Mouse (Mus musculus) pancreas, adult 10 weeks (tissue): Measurements from ENCODE around the gene Bola1. TPM values are rescaled to one million over a fixed set of nuclear protein-coding genes. Genes with fewer than 3 reads are reported as not detected.

Experiments used
- polyA plus RNA-seq: library from polyadenylated mRNA; stranded (reverse); fragments of 350-450 nt; fragmentation: Illumina TruSeq; extraction: RNeasy Lipid Tissue Mini Kit (QIAGEN cat#74804); gene quantifications from one replicate; pipeline ENCODE4 v1.2.3, GENCODE M21; 2015; ENCODE audit warnings: low read depth, low replicate concordance; ENCODE audit not compliant: insufficient read depth

Gene Bola1
- 9.0 TPM for polyA plus RNA-seq

DNA sequence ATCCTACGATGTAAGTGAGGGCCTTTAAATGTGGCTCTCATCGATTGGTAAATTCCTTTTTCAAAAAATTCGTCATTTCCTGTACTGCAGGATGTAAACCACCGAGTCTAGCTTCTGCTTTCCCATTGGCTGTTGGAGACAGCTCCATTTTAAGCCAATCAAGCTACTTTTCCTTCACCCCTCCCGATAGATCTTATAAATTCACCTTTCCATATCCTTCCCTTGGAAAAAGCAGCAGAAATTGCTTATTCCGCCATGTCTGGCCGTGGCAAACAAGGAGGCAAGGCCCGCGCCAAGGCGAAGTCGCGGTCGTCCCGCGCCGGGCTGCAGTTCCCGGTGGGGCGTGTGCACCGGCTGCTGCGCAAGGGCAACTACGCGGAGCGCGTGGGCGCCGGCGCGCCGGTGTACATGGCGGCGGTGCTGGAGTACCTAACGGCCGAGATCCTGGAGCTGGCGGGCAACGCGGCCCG, at the start of gene Bola1, which contains the start of gene Hist2h2ab:
Bola1 (minus strand) TSS at position 49 of the 470 bp plus-strand sequence.
Hist2h2ab (plus strand) TSS at position 205 of the 470 bp plus-strand sequence.

DNA sequence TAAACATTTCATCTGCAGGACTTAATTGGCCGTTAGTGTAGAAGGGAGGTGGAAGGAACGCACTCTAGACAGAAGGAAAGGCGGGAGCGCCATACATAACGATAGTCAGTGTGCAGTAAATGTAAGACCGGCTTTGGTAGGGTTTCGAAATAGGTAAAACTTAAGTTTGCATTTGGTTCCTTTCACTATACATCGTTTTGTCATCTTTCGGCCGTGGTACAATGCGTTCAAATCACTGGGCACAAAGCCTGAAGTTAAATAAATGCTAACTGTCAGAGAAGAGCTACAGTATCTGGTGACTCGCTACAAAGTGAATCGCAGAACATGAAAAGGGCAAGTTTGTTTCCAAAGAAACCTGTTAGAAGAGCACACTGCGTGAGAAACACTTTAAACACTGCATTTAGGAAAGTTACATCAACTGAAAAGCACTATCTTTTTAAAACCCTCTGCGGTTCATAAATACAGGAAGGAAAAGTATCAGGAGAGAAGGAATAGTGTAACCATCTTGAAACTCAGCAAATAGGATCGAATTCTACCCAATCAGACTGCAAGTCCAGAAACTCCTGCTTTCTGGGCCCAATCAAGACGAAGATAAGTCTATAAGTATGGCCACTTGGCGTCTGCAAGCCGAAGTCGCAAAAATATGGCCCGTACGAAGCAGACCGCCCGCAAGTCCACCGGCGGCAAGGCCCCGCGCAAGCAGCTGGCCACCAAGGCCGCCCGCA, 48.7 kb upstream of the Bola1 start, which contains the start of gene Hist2h3b:
Hist2h3b (plus strand) TSS at position 604 of the 725 bp plus-strand sequence.

DNA sequence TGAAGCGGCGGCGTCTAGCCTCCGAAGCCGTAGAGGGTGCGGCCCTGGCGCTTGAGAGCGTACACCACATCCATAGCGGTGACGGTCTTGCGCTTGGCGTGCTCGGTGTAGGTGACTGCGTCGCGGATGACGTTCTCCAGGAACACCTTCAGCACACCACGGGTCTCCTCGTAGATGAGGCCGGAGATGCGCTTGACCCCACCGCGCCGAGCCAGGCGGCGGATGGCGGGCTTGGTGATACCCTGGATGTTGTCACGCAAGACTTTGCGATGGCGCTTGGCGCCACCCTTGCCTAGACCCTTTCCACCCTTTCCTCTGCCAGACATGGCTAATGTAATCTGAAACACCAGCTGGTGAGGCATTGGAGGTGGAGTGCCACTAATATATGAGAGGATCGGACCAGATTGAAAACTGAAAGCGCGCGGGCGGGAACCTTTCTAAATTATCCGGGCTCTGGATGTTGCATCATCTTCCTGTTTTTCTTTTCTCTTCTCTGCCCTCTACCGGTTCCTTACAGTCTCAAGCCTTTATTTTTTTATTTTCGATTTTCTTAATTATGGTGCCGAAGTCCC, 43.6 kb upstream of the Bola1 start, which contains the start of gene Hist2h4:
Hist2h4 (minus strand) TSS at position 333 of the 572 bp plus-strand sequence.

DNA sequence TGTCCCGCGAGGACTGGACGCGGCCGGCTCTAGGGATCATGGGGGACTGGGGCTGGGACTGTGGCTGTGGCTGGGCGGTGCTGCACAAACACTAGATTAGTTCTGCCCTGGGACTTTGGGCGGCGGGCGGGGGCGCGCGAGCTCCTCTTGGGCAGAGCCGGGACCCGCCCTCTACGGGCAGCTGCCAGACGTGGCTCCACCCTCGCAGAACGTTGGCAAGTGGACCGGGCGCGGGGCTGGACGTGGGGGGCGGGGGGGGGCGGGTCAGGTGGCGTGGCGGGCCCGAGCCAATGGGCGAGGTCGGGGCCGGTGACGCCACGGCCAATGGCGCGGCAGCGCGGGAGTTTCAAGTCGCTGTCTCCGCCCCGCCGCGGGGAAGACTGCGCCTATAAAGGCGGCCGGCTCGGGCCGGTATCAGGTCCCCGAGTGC, 26.9 kb upstream of the Bola1 start, which contains the start of gene Hist2h3c1:
Hist2h3c1 (plus strand) TSS at position 259 of the 430 bp plus-strand sequence.

DNA sequence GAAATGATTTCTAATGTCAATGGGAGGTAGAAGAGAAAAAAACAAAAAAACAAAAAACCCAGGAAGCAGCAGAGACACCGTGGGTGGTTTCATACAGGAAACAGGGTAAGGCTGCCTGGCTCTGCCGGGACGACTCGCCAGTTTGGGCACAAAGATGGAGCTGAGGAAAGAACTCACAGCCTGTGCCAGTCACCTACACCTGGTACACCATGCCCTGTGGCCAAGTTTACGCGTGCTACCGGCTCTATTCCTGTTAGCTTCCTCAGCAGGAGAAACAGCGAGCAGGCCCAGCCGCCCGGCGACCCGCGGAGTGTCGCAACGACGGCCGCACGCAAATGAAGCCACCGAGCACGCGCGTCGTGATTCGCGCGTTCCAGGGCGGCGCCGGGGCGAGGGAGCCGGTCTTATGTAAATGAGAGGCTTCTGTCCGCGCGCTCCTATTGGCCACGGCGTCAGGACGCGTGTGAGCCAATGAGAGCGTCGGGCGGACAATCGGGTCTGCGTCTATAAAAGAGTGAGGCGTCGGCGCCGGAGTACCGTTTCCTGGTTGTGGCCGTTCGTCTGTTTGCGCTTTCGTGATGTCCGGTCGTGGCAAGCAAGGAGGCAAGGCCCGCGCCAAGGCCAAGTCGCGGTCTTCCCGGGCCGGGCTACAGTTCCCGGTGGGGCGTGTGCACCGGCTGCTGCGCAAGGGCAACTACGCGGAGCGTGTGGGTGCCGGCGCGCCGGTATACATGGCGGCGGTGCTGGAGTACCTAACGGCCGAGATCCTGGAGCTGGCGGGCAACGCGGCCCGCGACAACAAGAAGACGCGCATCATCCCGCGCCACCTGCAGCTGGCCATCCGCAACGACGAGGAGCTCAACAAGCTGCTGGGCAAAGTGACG, 25.7 kb upstream of the Bola1 start, which contains the start of gene Hist2h2aa1:
Hist2h2aa1 (plus strand) TSS at position 495 of the 884 bp plus-strand sequence.

DNA sequence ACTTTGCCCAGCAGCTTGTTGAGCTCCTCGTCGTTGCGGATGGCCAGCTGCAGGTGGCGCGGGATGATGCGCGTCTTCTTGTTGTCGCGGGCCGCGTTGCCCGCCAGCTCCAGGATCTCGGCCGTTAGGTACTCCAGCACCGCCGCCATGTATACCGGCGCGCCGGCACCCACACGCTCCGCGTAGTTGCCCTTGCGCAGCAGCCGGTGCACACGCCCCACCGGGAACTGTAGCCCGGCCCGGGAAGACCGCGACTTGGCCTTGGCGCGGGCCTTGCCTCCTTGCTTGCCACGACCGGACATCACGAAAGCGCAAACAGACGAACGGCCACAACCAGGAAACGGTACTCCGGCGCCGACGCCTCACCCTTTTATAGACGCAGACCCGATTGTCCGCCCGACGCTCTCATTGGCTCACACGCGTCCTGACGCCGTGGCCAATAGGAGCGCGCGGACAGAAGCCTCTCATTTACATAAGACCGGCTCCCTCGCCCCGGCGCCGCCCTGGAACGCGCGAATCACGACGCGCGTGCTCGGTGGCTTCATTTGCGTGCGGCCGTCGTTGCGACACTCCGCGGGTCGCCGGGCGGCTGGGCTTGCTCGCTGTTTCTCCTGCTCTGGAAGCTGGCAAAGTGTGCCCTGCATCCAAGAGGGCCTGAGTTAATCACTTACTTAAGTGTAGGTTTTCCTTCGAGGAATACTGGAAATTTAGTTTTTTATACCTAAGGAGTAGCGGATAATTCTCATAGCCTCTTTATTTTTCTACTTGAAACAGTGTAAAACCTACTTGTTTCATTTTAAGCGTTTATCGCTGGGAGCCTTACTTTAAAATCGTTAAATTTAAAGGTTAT, 20.7 kb upstream of the Bola1 start, which contains the start of gene Hist2h2aa2:
Hist2h2aa2 (minus strand) TSS at position 328 of the 850 bp plus-strand sequence.

DNA sequence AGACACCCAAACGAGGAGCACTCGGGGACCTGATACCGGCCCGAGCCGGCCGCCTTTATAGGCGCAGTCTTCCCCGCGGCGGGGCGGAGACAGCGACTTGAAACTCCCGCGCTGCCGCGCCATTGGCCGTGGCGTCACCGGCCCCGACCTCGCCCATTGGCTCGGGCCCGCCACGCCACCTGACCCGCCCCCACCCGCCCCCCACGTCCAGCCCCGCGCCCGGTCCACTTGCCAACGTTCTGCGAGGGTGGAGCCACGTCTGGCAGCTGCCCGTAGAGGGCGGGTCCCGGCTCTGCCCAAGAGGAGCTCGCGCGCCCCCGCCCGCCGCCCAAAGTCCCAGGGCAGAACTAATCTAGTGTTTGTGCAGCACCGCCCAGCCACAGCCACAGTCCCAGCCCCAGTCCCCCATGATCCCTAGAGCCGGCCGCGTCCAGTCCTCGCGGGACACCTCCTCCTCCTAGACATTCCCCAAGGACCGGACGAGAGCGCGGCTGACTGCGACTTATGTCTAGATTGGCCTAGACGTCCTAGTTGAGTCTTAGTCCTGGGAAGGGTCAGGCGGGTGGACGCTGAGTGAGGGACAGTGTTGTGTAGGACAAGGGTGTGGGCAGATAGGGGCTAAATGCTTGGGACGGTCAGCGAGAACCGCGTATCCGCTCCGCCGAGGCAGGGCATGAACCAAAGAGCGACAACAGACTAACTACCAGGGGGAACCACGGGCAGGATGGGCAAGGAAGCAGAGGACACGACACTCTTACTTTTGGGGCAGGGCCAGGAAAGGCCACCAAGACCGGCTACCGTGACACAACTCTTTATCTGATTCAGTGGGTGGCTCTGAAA, 19.7 kb upstream of the Bola1 start, which contains the start of gene Hist2h3c2:
Hist2h3c2 (minus strand) TSS at position 174 of the 840 bp plus-strand sequence.

DNA sequence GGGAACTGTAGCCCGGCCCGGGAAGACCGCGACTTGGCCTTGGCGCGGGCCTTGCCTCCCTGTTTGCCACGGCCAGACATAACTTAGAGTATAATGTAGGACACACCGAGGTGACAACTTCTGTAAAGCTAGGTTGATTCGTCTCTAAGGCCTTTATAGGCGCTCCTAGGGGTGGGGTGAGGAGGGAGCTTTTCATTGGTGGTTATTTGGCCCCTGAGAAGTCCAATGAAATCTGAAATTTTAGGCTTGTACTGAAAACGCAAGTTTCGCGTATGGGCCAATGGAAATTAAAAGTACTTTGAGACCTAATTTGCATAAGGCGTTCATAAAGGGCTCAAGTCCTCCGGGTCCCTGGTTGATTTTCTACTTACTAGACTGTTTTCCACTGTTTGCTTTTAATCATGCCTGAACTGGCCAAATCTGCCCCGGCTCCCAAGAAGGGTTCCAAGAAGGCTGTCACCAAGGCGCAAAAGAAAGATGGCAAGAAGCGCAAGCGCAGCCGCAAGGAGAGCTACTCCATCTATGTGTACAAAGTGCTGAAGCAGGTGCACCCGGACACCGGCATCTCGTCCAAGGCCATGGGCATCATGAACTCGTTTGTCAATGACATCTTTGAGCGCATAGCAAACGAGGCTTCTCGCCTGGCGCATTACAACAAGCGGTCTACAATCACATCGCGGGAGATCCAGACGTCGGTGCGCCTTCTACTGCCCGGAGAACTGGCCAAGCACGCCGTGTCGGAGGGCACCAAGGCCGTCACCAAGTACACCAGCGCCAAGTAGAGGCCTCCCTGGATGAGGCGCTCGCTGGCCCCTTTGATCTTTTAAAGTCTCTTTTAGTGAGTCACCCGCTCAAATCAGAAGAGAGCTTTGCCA, 1.5 kb upstream of the Bola1 start, which contains the start of the genes Hist2h2ac and Hist2h2be:
Hist2h2ac (minus strand) TSS at position 116 of the 875 bp plus-strand sequence.
Hist2h2be (plus strand) TSS at position 355 of the 875 bp plus-strand sequence.

DNA sequence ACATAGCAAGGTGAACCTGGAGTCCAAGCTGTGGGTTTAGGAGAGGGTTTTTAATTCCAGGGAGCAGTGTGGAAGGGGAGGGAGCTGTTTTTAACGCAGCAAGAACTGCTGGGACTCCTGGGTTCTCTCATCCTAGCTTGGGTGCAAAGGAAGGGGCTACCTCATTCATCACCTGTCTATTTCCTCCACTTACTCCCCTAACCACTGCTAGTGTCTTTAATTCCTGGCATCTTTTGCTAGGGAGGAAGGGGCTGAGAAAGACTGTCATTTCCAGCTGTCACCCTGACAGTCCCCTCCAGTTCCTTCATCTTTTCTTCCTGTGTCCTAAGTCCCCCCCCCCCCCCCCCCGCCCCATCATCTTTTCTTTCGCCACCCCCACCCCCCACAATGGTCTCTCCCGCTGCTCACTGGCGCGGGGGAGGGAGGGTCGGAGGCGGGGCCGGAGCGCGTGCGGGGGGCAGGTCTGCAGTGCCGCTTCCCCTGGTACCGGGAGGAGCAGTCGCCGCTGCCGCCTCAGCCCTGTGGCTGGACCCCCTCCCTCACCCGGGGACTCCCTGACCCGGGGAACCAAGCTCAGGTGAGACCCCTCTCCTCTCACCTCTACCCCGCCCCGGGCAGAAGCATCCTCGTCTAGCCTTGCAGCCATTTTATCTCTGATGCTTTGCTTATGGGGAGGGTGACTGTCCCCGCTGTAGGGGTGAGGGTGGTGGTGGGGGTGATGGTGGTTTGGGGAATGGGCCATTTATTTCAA, 38.6 kb downstream of the Bola1 start, which contains the start of gene Sv2a:
Sv2a (plus strand) TSS at position 425 of the 751 bp plus-strand sequence.

DNA sequence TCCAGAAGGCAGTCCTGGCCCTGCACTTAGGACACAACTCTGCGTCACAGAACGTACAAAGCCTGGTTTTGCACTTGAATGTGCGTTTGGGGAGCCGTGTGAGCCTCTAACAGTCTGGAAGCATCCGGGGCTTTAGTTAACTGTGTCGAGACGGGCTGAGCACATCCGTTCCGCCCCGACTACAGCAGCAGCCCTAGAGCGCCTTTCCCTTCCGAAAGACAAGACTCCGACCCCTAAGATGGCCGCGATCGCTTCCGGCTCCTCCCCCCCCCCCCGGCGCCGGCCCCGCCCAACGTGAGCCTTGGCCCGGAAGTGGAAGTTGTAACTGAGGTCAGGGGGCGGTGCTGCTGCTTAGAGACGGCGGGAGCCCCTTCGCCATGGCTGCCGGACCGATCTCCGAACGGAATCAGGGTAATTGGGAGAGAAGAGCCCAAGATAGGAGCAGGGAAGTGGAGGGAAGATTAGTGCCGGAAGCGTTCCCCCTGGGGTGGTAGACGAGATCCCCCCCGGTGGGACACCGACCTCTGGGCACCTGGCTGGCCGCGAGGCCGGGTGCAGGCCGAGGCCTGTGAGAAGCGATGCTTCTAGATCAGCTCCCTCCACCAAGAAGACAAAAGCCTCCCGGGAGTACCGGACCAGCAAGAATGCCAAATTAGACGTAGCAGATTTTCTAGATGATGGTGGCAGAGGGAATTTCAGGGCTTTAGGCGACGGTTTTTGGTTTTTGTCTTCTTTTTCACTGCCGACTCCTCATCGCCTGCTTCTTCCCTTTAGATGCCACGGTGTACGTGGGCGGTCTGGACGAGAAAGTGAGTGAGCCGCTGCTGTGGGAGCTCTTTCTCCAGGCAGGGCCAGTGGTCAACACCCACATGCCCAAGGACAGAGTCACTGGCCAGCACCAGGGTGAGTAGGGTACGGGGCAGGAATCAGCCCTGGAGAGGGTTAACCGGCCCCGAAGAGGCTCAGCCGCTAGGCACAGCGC, 47.0 kb downstream of the Bola1 start, which contains the start of gene Sf3b4:
Sf3b4 (plus strand) TSS at position 136 of the 982 bp plus-strand sequence.

DNA sequence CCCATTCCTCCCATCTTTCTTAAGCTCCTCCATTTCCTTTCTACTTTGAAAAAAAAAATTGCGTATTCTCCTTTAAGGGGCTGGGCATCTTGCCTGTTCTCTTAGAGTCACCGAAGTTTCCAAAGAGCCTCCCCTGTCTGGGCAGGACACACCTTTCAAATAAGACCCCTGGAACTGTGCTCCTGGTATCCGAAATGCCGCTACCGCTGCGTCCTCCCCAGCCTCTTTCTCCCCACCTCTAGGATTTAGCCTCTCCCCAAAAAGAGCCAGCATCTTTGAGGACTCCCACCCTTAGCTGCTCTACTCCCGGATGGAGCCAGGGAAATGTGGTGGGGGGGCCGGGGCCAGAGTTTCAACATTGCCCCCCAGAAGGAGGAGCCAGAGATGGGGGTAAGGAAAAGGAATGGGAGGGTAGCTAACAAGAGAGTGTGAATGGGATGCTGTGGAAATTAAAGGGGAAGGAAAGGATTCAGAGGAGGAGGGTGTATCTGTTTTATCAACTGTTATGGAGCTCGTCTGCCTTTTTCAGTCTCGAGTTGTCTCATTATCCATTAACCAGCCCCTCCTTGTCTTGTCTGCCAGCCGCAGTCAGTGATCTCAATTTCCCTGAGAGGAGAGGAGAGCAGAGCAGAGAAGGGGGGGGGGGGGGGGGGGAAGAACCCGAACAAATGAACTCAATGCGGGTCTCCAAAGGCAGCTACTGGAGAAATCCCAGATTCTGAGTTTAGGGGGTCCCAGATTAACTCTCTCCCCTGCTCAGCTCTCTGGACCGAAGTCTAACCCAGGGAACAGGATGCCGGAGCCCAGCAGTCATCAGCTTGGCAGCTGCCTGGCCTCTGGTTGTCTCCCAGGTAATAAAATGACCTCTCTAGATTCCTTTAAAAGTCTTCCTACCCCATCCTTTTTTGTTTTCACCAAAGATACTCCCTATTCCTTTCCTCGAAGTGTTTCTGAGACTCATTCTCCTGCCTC, 57.4 kb downstream of the Bola1 start, which contains the start of gene Mtmr11:
Mtmr11 (plus strand) TSS at position 136 of the 972 bp plus-strand sequence.

